Mouse (Mus musculus): ENCODE data around the gene Foxp1. TPM values are rescaled to one million over a fixed set of nuclear protein-coding genes. Genes with fewer than 3 reads are reported as not detected.

Gene Foxp1
- total RNA-seq, 4 experiments from 2014 or later, result 27.2 to 37.3 (median 31.2) TPM

DNA sequence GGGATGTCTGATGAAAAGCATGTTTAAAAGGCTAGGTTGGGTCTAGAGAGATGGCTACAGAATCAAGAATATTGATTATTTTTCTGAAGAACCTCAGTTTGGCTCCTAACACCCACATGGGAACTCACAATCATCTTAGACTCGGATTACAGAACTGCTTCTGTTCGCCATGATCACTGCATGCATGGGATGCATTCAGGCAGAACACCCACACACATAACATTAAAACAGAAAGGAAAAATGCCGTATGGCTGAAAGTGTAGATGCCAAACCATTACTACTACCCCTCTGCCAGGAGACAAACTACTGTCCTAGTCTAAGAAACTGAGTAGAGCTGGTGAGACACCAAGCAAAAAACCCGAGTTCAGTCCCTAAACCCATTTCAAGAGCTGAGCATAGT lies 192.4 kb downstream of the Foxp1 start:
- no peak for DNase-seq (ENCODE audit: low spot score)

DNA sequence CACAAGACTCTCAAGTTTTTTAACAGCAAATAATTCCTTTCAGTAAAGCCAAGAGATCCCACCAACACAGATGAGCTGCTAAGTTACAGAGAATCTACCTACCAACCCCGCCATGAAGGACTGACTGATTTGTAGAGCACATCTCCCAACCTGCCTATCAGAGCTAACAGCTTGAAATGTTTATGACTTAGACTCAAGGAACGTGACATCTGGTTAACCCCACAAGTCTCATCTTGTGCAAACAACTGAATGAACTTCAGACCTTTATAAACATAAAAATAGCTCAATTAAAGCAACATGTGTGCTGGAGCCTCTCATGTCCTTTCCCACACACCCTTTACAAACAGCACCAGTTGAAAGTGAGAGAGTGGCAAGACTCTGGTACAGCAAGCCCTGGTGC lies 193.9 kb downstream of the Foxp1 start:
- no peak for DNase-seq (ENCODE audit: low spot score)

DNA sequence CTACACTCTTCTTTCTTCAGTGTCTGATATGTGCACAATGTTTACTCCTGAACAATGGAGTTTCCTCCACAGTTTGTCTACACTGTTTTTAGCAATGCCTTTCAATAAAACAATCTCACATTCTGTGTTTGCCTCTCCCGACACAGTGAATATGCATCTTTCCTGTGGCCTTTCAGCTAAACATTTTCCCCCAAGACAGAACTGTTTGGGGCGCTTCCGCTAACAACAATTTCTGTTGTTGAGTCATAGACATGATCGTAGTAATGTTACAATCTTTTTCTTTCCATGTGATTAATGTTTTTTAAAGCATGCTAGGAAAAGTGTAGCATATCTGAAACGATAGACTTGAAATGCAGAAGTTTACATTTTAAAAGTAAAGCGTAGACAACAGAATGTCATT lies 194.4 kb downstream of the Foxp1 start:
- no peak for DNase-seq (ENCODE audit: low spot score)

DNA sequence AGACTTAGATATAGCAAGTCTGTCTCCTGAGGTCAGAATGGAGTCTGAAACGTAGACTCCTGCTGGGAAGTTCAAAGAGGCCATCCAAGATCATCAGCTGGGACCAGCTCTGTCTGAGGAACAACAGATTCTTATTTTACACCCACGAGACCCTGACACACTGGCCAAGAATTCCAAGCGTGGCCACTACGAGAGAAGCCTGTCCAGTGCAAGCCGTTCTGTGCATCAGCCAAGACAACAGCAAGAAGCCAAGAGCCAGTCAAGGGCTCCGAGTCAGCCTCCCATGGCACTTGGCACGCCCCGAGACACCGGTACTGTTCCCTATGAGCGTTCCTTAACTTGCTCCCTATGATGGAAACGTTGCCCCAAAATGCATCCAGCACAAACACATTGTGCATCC lies 194.8 kb downstream of the Foxp1 start:
- DNase-seq (ENCODE audit: low spot score), result peak; percentile 35

DNA sequence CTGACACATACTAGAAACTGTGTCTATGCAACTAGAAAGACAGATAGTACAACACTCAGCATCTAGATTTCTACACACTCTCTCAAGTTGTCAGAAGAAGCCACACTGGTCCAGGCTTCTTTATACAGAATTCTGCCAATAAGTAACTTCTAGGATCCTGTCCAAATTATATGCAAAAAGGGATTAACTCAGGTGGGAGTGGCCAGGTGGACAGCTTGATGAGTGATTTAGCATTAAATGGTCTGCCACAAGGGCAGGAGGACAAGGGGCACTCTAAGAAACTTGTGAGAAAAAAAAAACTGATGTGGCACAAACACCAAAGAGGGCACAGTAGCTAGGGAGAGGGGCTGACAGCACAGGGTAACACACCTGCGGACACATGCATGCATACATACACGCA lies 196.6 kb downstream of the Foxp1 start:
- DNase-seq (ENCODE audit: low spot score), result no peak

DNA sequence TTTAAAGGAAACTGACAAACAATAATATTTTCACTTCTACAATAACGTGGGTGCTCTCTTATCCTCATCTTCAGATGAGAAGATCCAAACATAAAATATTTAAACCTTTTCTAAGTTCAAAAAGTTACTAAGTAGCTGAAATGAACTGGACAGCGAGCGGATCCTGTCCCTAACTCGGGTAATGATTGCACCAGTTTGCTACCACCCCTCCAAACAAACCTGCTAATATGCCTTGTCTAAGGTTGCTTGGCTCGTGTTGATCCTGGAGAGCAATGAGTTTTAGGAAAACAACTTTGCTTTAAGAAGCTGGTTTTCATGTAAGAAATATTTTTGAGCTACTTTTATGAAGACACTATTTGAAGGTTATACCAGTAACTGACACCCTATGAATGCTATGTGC lies 197.1 kb downstream of the Foxp1 start:
- no peak for DNase-seq (ENCODE audit: low spot score)

DNA sequence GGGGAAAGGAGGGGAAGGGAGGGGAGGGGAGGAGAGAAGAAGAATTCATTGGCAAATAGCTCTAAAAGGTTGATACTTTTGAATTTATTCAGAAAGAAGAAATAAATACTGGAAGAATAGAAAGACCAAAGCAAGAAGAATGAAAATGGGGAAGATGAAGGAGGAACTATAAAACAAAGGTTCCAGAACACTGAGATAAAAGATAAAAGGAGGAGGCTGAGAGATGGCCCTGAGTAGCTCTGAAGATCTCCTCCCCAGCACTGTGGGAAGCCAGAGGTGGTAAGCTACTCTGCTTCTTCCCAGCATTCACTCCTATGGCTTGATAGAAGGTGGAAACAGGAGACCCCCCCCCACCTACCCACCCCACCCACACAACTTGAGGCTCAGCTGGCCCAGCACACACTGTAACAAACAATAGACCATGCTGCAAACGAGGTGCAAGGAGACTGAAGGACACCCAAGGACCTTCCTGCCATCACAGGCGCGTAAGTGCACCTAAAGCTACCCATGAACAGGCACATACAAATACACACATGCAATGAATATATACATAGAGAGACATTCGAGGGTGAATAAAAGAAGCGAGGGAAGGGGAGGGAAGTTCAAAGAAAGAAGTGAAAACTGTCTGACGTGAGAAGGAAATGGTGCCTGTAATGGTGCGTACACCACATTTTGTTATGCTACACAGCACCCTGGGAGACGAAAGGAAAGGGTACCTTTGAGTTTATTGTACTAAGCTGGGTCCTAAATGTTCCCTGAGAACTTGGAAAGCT lies 200.2 kb downstream of the Foxp1 start:
- DNase-seq (ENCODE audit: low spot score), result no peak

DNA sequence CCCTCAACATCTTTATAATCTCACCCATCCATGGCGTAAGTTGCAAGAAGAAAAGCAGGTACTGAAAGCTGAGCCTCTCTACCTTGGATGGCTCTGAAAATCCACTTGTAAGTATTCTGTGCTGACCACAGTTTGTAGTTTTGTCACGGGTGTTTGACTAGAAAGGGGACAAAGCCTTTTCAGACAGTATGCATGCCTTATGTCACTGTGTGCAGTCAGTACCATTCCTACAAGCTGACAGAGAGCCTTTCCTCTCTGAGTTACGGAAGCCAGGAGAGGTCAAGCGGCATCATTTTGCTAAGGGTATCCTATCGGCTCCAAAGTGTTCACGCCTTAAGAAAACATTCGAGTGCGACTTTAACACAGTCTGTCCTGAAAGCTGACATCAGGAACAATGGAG lies 202.1 kb downstream of the Foxp1 start:
- no peak for DNase-seq (ENCODE audit: low spot score)

DNA sequence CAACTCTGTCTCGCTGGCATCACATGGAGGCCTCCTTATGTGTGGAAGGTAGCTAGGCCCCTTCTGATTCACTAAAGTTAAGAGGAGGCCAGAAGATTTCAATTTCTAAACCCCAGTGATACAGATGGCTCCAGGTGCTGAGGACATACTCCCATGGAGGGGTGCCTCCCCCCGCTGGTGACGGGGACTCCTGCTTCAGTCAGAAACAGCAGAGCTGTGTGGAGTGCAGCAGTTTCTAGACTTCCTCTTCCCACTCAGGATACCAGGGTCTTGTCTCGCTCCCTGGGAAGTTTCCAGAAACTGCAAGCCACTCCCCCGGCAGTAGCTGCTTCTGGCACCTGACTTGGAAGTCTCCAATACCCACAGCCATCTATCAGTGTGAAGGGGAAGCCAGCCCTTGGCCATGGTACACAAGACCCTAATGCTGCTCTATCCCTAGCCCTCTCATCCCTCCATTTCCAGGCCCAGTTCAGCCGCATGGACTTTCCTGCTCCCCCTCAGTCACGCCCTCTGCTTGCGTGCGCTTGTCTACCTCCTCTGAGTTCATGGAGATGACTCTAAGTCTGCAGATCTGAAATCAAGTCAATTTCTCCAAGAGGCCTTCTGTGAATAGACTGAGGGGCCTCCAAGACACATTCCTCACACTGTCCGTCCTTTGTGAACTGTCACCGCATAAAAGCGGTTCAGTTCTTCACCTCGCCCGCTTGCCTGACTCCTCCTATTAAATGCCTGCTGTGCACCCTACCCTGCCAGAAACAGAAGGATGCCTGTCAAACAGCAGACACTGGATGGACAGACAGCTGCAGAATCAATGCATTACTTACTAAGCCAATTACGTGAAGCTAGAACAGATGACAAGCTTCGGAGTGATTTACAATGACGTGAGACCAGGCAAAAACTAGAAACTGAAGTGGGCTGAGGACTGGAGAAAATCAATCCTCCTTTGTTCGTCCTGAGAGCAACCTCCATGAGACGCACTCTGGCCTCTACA lies 202.8 kb downstream of the Foxp1 start:
- no peak for DNase-seq (ENCODE audit: low spot score)

DNA sequence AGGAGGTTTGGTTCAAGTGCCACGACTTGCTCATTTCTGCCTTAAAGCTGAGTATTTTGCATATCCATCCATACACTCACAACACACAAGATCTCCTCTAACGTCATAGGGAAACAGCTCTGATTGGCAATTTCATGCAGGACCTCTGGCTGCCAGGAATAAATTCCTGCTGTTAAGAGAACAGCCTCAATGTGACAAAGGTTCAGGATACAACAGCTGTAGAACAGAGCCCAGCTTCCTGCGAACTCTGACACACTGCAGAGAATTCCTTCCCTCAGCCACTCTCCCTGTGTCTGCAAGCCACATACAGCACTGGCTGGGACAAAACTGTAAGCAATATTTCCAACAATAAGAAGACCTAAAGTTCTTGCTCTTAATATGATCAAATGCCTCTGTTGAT lies 207.8 kb downstream of the Foxp1 start:
- no peak for DNase-seq (ENCODE audit: low spot score)

DNA sequence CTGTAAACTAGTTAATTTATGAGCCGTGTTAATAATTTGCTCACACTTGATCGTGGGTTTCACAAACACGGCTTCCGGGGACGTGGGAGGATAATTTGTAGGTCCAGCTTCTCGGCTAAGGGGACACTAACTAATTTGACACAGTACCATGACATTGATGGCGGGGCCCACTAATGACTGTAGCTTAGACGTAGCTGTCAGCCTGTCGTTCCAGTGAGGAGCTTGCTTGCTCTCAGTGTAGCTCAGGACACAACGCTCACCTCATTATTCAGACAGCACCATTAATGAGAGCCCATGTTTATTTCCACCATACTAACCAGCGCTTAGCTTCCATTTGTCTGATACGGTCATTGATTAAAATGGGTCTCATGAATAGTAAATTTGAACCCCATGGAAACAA lies 212.0 kb downstream of the Foxp1 start:
- no peak for DNase-seq (ENCODE audit: low spot score)

DNA sequence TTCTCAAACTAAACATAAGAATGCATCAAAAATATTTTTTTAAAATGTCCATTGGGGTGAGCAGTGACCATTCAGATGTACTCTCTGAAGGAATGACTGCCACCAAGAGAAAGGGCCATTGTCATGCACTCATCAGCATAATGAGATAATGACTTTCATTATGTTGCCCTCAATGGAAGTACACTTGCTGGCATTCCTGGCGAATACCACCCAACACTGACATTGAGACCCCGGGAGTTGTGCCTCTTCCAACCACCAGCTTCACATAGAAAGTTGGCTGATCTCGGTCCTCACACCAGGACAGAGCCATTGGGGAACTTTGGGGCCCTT lies 212.4 kb downstream of the Foxp1 start:
- DNase-seq (ENCODE audit: low spot score), result no peak

DNA sequence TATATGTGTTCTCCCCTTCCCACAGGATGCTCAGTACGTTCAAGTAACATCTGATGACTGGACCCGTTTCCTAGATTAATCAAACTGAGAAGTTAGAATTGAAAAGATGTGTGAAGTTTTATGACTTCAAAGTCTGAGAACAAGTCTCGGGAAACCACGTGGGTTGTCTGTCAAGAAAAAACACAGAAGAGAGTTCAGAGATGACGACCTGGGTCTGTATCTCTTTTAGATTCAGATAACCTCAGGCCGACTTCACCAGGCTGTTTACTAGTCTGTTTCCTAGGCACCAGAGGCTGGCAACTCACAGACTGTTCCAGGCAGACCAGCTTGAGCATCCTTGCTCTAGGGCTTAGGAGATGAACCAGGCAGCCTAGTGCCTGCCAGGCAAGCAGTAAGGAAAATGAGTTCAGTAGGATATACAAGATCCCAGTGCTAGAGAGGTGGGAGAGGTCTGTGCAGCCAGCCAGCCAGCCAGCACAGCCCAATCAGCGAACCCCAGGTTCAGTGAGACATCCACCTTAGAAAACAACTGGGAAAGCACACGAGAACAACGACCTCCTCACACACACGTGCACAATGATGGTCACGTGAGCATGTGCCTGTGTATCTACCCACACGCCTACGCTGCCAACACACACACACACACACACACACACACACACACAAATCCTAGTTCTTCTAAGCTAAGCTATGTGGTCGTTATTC lies 212.9 kb downstream of the Foxp1 start:
- no peak for DNase-seq (ENCODE audit: low spot score)

DNA sequence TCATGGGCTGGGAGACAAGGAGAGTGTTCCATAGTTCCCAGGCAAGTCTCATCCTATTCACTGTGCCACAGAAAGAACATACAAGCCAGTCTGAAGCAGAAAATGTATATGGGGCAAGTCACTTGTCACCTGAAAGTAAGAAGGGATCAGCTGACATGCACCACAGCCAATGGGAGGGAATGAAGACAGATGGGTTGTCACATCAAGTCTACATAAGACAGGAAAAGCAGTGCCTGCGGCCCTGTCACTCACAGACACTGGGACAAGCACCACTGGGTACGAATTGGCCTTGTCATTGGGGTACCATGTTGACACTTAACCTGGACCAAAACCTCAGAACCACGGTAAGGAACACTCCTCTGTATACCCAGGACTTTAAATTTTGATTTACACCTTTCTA lies 216.8 kb downstream of the Foxp1 start:
- no peak for DNase-seq (ENCODE audit: low spot score)

DNA sequence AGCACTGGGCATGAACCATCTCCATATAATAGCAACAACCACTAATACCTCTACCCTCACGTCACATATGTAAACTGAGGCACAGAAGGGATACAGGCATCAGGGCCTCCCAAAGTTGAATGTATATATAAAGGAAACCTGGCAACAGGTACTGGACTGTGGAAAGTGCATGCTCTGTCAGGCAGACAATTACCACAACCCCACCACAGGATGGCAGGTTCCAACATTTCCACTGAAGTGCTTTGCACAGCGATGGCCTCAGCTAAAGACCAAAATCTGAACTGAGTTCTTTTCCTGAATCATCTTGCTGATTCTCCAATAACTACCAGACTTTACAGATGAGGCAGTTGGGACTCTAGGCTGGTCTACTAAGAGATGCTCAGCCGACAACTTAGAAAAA lies 217.3 kb downstream of the Foxp1 start:
- DNase-seq (ENCODE audit: low spot score), result no peak

DNA sequence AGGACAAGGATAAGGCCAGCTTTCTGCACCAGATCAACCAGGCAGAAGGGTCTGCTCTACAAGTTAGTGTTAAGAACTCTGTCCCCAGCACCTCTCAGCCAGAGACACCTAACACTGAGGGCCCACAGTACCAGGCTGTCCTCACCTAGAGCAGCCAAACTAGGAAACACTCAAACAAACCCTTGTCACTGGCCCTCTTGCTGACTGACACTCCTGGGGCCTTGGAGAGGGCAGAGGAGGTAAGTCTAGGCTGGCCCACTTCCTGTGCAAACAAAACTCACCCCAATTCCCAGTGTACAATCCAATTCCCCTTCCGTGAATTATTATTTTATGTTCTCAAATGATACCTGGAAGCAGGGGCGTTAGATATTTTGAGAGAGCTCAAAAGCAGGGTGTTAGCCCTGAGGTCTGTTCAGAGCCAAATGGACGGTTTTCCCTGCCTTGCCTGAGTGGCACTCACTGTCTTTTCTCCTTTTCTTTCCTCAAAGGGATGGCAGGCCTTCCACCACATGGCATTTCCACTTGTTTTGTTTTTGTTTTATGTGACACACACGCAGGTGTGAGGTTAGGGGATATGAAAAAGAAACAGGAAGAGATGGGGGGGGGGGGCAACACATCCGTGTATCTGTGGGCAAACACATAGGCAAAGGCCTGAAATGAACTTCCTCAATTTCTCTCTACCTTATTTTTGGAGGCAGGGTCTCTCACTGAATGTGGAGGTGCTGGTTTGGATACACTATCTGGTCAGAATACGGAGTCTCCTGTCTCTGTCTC lies 219.7 kb downstream of the Foxp1 start:
- no peak for DNase-seq (ENCODE audit: low spot score)

DNA sequence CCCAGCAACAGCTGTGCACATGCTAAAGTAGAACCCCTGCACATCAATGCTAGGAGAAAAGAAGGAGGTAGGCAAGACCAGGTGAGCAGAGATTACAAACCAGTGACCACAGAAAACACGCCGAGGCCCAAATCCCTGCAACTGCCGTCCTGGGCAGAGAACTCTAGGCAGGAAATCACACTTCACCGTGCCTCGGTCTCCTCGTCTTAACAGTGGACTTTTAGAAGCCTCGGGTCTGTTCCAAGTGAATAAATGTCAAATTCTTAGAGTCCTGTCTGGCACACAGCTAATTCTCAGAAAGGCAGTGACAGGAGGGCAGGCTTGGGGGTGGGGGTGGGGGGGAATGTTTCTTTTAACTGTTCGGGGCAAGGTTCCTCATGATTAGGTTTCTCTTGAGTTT lies 220.6 kb downstream of the Foxp1 start:
- DNase-seq (ENCODE audit: low spot score), result no peak

DNA sequence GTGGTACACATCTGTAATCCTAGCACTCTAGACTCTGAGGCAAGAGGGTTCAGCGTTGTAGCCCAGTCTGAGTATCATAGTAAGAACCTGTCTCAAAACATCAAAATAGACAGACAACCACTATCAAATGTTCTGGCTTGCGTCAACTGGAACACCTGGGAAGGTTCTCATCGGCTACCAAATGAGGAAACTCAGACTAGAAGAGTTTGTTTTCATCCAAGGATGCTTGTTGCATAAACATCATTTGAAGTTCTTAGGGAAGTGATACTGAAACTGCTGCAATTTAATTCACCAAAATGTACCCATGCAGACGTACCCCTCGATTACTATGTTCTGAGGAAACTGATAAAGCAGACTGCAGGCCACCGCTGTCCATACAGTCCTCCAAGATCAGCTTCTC lies 222.3 kb downstream of the Foxp1 start:
- no peak for DNase-seq (ENCODE audit: low spot score)

DNA sequence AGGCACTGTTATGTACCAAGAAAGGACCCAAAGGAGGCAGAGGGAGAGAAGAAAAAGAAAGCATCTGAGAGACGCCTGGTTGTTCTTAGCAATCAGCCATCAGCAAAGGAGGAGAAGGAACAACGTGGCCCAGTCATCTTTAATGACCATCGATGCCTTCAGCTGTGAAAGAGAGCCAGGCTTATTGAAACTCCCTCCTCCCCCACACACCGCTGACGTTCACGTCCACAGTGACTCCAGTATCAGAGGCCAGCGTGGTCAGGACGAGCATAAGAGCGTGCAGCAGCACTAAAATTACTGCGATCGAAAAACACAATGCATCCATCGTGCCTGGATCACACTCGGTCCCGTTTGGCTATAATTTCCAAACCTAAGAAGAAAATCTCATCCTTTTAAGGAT lies 223.3 kb downstream of the Foxp1 start:
- DNase-seq (ENCODE audit: low spot score), result no peak

DNA sequence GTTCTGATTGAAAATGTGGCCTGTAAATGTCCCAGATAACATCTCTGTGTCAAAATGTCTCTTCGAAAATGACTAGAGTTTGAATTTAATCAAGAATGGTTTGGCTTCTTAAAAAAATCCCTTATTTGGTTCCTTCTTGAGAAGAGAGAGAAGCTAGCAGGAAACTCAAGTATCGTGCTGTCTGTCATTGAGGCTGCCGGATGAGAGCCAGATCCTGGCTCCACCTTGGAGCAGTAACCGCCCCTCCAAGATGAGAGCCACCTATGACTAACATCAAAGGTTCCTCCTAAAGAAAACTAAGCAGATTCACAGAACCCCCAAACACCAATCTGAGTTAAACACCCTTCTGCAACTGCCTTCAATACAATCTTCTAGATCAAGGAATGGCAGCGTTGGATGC lies 225.0 kb downstream of the Foxp1 start:
- DNase-seq (ENCODE audit: low spot score), result no peak

DNA sequence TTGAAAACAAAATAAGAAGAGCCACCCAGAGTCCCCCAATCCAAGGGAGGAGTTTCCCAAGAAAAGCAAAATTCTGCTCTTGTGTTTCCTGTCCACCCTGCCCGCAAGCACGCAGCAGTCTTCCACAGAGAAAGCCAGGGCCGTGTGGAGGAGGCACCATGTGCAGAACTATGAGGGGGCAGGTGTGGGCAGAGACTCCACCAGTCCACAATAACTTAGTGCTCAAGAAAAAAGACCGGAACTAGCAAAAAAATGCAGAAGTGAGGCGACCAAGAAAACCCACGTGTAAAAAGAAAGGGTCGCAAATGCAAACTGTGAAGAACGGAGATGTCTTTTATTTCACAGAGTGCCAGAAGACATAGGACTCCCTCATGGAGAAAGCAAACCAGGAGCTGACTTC lies 227.0 kb downstream of the Foxp1 start:
- DNase-seq (ENCODE audit: low spot score), result peak; percentile 8

DNA sequence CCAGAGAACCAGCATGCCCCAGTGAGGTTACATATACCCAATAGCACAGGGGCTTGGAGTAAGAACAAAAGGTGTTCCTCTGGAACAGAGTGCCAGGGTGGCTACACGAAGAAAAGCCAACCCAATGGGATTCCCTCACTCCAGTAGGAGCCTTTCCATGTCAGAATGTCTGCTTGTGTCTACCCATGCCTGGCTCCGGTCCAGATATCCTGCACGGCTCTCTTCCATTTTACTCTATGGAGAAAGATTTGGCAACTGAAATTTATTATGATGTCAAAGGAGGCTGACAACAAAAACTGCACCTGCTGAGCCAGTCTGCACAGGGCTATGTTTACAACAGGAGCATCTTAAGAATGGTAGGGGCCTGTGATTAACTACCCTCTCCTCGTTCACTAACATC lies 233.3 kb downstream of the Foxp1 start:
- no peak for DNase-seq (ENCODE audit: low spot score)

All from heart, adult 8-10 months (tissue).